Mouse (Mus musculus) lung, postnatal 4 days (tissue): ENCODE results near the gene Gramd1b.

Source experiments
- DNase-seq, 2 experiments: peaks; one replicate each; pipeline ENCODE4 v3.0.0; 2021

Gramd1b gene

DNA sequence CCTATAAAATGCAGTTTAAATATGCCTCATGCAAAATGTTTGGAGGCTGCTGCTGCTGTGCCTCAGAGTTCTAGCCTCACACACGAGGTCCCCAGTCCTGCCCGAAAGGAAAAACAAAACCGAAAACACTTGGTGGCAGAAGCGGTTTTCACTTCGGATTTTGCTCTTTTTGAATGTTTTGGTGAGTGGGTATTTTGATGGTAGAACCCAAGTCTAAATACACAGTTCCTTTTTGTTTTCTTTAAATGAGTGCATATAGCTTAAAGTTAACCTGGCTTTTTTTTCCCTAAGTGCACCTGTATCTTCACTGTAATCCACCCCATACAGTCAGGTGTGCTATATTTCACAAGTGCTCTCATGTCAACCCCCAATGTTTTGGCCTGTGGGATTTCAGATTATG is 174.8 kb downstream of the Gramd1b start:
- DNase-seq, result no peak

DNA sequence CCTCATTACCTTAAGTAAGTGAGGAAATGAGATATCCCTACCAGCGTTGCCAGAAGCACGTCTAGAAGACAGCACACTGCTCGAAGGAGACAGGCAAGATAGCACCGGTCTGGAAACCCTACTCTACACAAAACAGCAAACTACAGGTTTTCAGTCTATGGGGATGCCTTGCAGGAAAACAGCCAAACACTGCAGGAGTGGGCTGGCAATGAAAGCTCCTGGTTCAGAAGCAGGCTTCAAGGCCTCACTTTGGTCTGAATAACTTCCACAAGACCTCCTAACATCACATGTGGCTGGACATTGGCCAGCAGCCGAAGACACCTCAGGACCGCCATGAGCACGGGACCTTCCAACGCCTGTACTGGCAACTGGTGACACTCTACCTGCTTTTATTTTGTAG is 175.8 kb downstream of the Gramd1b start:
- no peak for DNase-seq

- no peak for DNase-seq
Observed at GRCm38 (mm10) chr9:40353596-40353995, 177.6 kb downstream of the Gramd1b start.

DNA sequence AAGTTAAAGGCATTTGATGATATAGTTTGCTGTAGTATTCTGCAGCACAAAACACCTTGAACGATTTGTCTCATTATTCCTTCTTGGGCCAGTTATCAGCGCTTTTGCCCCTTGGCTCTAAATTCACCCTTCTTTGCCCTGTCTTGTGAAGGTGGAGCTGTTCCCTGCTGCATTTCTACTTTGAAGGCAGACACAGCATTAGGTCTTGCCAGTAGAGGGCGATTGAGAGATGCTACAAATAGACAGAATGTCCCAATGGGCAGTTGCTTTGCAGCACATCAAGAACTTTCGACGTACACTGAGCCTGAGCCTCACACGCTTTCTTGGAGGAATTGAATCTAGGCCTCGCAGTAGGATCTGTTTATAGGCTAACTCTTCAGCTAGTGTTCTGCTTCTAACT is 180.5 kb downstream of the Gramd1b start:
- DNase-seq, result peak in 1 of 2 experiments; percentile 40

- no peak for DNase-seq
Observed at GRCm38 (mm10) chr9:40350052-40350451, 181.1 kb downstream of the Gramd1b start.

GRCm38 (mm10) chr9:40349554-40349953 is 181.6 kb downstream of the Gramd1b start:
- no peak for DNase-seq

- no peak for DNase-seq
Observed at GRCm38 (mm10) chr9:40348714-40349233, 182.4 kb downstream of the Gramd1b start.

GRCm38 (mm10) chr9:40346232-40346984 is 184.8 kb downstream of the Gramd1b start:
- DNase-seq, result peak; percentile 26 to 68

- DNase-seq, result no peak
Observed at GRCm38 (mm10) chr9:40345493-40346231, 185.5 kb downstream of the Gramd1b start.

DNA sequence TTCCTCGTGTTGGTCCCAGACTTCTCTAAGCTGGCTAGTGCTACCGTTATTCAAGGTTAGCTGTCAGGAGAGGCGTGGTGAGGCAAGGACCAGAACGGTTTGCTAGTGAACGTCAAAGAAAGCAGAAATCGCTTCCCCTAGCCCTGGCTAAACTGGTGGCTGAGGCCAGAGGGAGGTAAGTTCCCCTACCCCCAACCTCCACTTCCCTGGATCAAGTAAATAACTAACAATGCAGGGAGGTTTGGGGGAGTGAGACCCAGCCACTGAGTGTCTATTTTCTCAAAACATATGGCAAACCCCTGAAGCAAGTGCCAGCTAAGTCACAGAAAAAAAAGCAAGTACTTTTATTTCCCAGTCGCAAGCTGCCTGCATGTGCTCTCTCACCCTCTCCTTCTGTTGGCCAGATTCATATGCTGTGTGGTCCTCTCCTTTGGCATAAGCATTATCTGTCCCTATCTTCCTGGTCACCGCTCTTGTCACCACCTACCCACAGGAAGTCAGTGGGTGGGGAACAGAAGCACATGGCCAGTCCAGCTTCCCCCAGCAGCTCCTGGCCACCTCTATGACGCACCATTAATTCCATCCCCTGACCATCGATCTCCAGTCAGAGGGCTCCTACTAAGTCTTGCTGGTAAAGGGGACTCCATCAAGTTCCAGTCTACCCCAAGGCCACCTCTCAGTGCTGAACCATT is 186.2 kb downstream of the Gramd1b start:
- DNase-seq, result no peak

DNA sequence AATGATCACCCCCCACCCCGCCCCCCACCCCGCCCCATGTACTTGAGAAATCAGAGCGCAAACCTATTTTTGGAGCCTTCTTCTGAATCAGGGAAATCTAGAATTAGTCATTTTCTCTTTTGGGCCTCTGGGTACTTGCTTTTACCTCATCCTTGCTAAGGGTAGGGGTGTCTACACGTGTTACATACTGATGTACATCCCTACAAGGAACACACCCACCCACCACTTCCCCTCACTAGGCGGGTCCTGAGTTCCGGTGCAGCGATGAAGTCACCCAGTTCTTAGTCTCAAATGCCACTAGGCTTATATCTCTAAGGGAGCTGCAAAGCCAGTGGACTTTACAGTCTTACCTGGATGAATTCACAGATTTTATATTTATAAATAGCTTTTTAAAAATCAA is 187.4 kb downstream of the Gramd1b start:
- no peak for DNase-seq

- no peak for DNase-seq
Observed at GRCm38 (mm10) chr9:40343053-40343652, 188.0 kb downstream of the Gramd1b start.

GRCm38 (mm10) chr9:40342101-40342500 is 189.1 kb downstream of the Gramd1b start:
- DNase-seq, result no peak

GRCm38 (mm10) chr9:40339578-40339977 is 191.6 kb downstream of the Gramd1b start:
- DNase-seq, result no peak

GRCm38 (mm10) chr9:40337131-40337820 is 193.9 kb downstream of the Gramd1b start:
- DNase-seq, result no peak

- DNase-seq, result no peak
Observed at GRCm38 (mm10) chr9:40336701-40337100, 194.5 kb downstream of the Gramd1b start.

DNA sequence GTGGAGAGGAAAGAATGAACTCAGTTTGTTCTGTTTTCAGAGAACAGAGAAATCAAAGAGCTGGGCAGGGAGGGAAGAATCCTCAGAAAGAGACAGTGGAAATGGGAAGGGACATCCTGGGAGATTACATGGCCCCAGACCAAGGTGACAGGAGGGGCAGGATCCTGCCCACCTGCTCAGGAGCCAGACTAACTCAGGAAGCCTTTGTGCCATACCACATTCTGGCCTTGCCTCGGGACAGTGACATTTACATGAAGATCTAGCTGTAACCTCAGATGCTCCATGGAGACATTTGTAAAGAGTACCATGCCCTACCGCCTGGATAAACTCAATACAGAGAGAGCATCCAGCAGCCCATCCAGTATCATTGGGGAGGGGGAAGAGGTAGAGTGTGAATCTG is 196.6 kb downstream of the Gramd1b start:
- DNase-seq, result no peak

- DNase-seq, result peak; percentile 62 to 80
Observed at GRCm38 (mm10) chr9:40333649-40334396, 197.4 kb downstream of the Gramd1b start.

- DNase-seq, result no peak
Observed at GRCm38 (mm10) chr9:40332731-40333648, 198.2 kb downstream of the Gramd1b start.

GRCm38 (mm10) chr9:40332326-40332725 is 198.9 kb downstream of the Gramd1b start:
- DNase-seq, result no peak
